Mouse (Mus musculus): ENCODE results near the gene Plin4. TPM values are rescaled to one million over a fixed set of nuclear protein-coding genes. Genes with fewer than 3 reads are reported as not detected.

Gene Plin4
- polyA plus RNA-seq, 1 experiment, result 0.30 TPM

DNA sequence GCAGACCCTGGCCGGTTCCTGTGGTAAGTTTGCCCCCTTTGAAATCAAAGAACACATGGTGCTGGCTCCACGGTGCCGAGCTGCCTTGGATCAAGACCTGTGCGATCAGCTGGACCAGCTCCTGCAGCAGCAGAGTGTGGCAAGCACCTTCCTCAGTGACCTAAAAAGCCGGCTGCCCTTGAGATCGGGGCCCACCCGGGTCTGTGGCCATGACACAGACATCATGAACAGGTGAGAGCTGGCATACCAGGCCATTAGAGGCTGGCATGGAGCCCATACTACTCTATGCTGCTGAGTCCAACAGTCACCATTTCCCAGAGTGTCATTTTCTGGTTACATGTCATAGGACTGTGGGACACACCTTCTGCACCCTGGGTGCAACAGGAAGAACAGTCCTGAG, 47.5 kb downstream of the Plin4 start:
- TF ChIP-seq CEBPB (IDR thresholded peaks at IDR 0.05; ENCODE audit: insufficient read depth, poor library complexity, severe bottlenecking) (no peak), POLR2AphosphoS2 (IDR thresholded peaks at IDR 0.05; ENCODE audit: insufficient read length, low read depth) (no peak)
- no peak overlapping the region for H3K4me3 ChIP-seq
- H3K4me2 ChIP-seq (ENCODE audit: low read depth), result no peak overlapping the region
- peaks cover 21% of the 10 kb centered on the region for H3K36me3 ChIP-seq (ENCODE audit: control insufficient read depth, insufficient read depth)
- H3K79me2 ChIP-seq (ENCODE audit: control insufficient read depth, insufficient read depth), result no peaks in the 10 kb centered on the region
- no peaks in the 10 kb centered on the region for H3K27me3 ChIP-seq (ENCODE audit: control insufficient read depth, insufficient read depth, insufficient read length)
- no peak overlapping the region for H3ac ChIP-seq (ENCODE audit: control insufficient read depth, insufficient read length)

DNA sequence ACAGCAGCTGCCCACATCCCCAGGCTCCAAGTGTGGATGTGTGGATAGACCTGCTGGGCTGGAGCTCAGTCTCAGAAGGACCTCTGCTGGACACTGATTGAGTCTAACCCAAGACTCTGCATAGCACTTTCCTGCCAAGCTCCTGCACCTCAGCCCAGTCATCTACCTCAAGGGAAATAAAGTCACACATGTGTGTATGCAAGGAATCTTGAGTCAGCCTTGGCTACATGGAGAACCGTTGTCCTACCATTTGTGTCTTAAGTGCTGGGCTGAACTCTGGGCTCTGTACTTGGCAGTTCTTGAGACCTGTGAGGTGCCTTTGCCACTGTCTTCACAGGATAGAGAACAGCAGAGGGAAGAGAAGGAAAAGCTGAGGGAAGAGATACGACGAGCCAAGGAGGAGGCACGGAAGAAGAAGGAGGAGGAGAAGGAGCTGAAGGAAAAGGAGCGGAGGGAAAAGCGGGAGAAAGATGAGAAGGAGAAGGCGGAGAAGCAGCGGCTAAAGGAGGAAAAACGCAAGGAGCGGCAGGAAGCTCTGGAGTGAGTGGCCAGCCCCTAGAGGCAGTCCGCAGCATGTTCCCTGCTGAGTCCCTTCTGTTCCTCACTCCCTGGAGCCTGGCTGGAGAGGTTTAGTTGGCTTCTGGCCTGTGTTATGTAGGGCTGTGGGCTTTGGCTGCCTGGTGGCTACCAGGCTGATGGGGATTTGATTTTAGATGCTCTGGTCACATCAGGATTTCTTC, 52.1 kb downstream of the Plin4 start:
- Histone ChIP-seq H3K79me2 (ENCODE audit: control insufficient read depth, insufficient read depth) (peaks cover 8% of the 10 kb centered on the region), H3K36me3 (ENCODE audit: control insufficient read depth, insufficient read depth) (peaks cover 8% of the 10 kb centered on the region), H3K4me3 (no peak overlapping the region)

DNA sequence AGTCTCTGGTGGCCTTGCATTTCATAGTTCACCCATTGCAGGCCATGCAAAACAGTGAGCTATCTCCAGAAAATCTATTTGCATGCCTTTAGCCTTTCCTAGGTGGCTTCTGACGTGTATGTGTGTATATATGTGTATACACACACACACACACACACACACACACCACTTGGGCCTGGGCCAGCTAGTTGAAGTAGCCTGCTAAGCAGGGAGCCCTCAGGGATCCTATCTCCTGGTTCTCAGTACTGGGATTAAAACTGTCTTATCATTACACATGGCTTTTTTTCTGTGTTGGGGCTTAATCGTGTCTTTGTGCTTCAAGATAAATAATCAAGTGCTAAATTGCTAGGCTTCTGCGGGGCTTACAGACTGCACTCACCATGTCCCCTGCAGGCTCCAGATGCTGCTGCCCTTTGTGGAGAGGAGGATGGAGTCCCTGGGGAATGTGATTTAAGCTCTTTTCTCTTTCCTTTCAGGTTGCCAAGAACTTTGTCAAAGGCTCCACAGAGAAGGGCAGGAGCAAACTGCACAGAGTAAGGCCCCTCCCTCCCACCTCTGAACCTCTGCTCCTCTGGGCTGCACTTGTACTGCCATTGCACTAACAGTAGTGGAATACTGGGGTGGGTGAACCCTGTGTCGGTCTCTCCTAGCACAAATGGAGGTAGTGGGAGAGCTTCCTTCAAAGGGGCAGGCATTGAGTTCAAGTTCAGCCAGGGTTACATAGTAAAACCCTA, 53.5 kb downstream of the Plin4 start:
- Histone ChIP-seq H3ac (ENCODE audit: control insufficient read depth, insufficient read length) (no peak overlapping the region), H3K4me3 (no peak overlapping the region), H3K36me3 (ENCODE audit: control insufficient read depth, insufficient read depth) (peaks cover 5% of the 10 kb centered on the region), H3K79me2 (ENCODE audit: control insufficient read depth, insufficient read depth) (peaks cover 21% of the 10 kb centered on the region), H3K4me2 (ENCODE audit: low read depth) (no peak overlapping the region), H3K27me3 (ENCODE audit: control insufficient read depth, insufficient read depth, insufficient read length) (no peaks in the 10 kb centered on the region)
- TF ChIP-seq TCF3 (IDR thresholded peaks at IDR 0.05; ENCODE audit: insufficient read length, low read depth) (no peak), POLR2AphosphoS2 (IDR thresholded peaks at IDR 0.05; ENCODE audit: insufficient read length, low read depth) (no peak), REST (IDR thresholded peaks at IDR 0.05; ENCODE audit: insufficient read depth, insufficient read length) (no peak), USF1 (IDR thresholded peaks at IDR 0.05; ENCODE audit: low read depth) (no peak), MAX (IDR thresholded peaks at IDR 0.05; ENCODE audit: low read depth) (no peak)

More for the DNA sequence above, 52.1 kb downstream of the Plin4 start:
- TF ChIP-seq TCF12 (IDR thresholded peaks at IDR 0.05; ENCODE audit: insufficient read depth, poor library complexity, severe bottlenecking), result no peak
- no peak for TF ChIP-seq POLR2AphosphoS2 (IDR thresholded peaks at IDR 0.05; ENCODE audit: insufficient read length, low read depth)
- no peak for TF ChIP-seq CEBPB (IDR thresholded peaks at IDR 0.05; ENCODE audit: insufficient read depth, poor library complexity, severe bottlenecking)
- TF ChIP-seq USF1 (IDR thresholded peaks at IDR 0.05; ENCODE audit: low read depth), result no peak
- TF ChIP-seq MYOG (IDR thresholded peaks at IDR 0.05; ENCODE audit: control insufficient read depth in 1 of 3, insufficient read depth in 1 of 3, insufficient read length in 2 of 3, low read depth in 2 of 3), result no peak
- TF ChIP-seq REST (IDR thresholded peaks at IDR 0.05; ENCODE audit: insufficient read depth, insufficient read length), result no peak
- no peak for TF ChIP-seq E2F4 (IDR thresholded peaks at IDR 0.05; ENCODE audit: insufficient read depth)
- TF ChIP-seq TCF3 (IDR thresholded peaks at IDR 0.05; ENCODE audit: insufficient read length, low read depth), result no peak
- TF ChIP-seq MYOD1 (IDR thresholded peaks at IDR 0.05; ENCODE audit: control insufficient read depth in 1 of 3, insufficient read length in 2 of 3, low read depth in 2 of 3), result no peak
- no peak for TF ChIP-seq SRF (IDR thresholded peaks at IDR 0.05; ENCODE audit: control insufficient read depth, insufficient read length, low read depth)
- no peak for TF ChIP-seq POLR2A (IDR thresholded peaks at IDR 0.05; ENCODE audit: insufficient read length, low read depth)
- TF ChIP-seq MAX (IDR thresholded peaks at IDR 0.05; ENCODE audit: low read depth), result no peak
- H3K27me3 ChIP-seq (ENCODE audit: control insufficient read depth, insufficient read depth, insufficient read length), result no peaks in the 10 kb centered on the region
- no peak overlapping the region for H3K4me2 ChIP-seq (ENCODE audit: low read depth)
- H3ac ChIP-seq (ENCODE audit: control insufficient read depth, insufficient read length), result no peak overlapping the region

DNA sequence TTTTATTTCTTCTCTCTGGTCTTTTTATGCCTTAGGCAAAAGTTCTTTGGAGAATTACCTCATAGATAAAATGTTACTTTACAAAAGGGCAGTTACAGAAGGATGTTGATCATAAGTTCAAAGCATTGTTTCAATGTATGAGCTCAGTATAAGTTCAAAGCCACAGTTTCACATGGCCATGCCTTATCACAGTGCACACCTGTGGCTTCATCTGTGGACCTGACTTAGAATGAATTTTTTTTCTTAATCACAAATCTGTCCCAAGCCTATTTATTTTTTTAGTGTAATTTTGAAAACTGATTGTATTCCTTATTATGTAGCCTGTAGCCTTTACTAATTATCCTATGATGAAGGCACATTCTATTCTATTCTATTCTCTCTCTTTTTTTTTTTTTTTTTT, 54.7 kb downstream of the Plin4 start:
- TF ChIP-seq CEBPB (IDR thresholded peaks at IDR 0.05; ENCODE audit: insufficient read depth, poor library complexity, severe bottlenecking) (no peak), POLR2A (IDR thresholded peaks at IDR 0.05; ENCODE audit: insufficient read length, low read depth) (no peak), TCF3 (IDR thresholded peaks at IDR 0.05; ENCODE audit: insufficient read length, low read depth) (no peak), MYOG (IDR thresholded peaks at IDR 0.05; ENCODE audit: control insufficient read depth in 1 of 3, insufficient read depth in 1 of 3, insufficient read length in 2 of 3, low read depth in 2 of 3) (no peak), POLR2AphosphoS2 (IDR thresholded peaks at IDR 0.05; ENCODE audit: insufficient read length, low read depth) (no peak), TCF12 (IDR thresholded peaks at IDR 0.05; ENCODE audit: insufficient read depth, poor library complexity, severe bottlenecking) (no peak), REST (IDR thresholded peaks at IDR 0.05; ENCODE audit: insufficient read depth, insufficient read length) (no peak), USF1 (IDR thresholded peaks at IDR 0.05; ENCODE audit: low read depth) (no peak), E2F4 (IDR thresholded peaks at IDR 0.05; ENCODE audit: insufficient read depth) (no peak), SRF (IDR thresholded peaks at IDR 0.05; ENCODE audit: control insufficient read depth, insufficient read length, low read depth) (no peak)
- no peaks in the 10 kb centered on the region for H3K36me3 ChIP-seq (ENCODE audit: control insufficient read depth, insufficient read depth)
- H3K27me3 ChIP-seq (ENCODE audit: control insufficient read depth, insufficient read depth, insufficient read length), result no peaks in the 10 kb centered on the region
- H3K4me3 ChIP-seq, result no peak overlapping the region
- H3K4me2 ChIP-seq (ENCODE audit: low read depth), result no peak overlapping the region
- H3K79me2 ChIP-seq (ENCODE audit: control insufficient read depth, insufficient read depth), result peaks cover 22% of the 10 kb centered on the region
- H3ac ChIP-seq (ENCODE audit: control insufficient read depth, insufficient read length), result no peak overlapping the region

DNA sequence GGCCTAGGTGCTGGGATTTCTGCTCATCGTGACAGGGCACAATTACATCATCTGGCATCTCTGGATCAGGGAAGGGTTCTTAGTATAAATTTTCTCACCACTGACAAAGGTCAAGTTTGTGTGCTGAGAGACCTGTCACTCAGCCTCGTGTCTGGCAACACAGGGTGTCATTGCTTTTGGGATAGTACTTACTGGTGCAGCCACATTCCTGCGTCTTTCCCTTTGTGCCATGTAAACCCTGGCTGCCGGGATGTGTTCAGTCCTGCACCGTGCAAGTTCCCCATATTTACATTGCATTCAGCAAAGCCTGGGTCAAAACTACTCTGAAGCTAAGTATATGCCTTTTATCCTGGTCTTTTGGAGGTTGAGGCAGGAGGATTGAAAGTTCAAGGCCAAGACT, 58.2 kb downstream of the Plin4 start:
- no peak overlapping the region for H3K4me3 ChIP-seq
- no peak overlapping the region for H3ac ChIP-seq (ENCODE audit: control insufficient read depth, insufficient read length)
- no peak overlapping the region for H3K4me2 ChIP-seq (ENCODE audit: low read depth)
- no peaks in the 10 kb centered on the region for H3K27me3 ChIP-seq (ENCODE audit: control insufficient read depth, insufficient read depth, insufficient read length)
- no peaks in the 10 kb centered on the region for H3K36me3 ChIP-seq (ENCODE audit: control insufficient read depth, insufficient read depth)
- H3K79me2 ChIP-seq (ENCODE audit: control insufficient read depth, insufficient read depth), result peaks cover 22% of the 10 kb centered on the region
- TF ChIP-seq USF1 (IDR thresholded peaks at IDR 0.05; ENCODE audit: low read depth) (no peak), TCF12 (IDR thresholded peaks at IDR 0.05; ENCODE audit: insufficient read depth, poor library complexity, severe bottlenecking) (no peak), MYOD1 (IDR thresholded peaks at IDR 0.05; ENCODE audit: control insufficient read depth in 1 of 3, insufficient read length in 2 of 3, low read depth in 2 of 3) (no peak), SRF (IDR thresholded peaks at IDR 0.05; ENCODE audit: control insufficient read depth, insufficient read length, low read depth) (no peak)

Other genes starting within 250 kb of the Plin4 start
- 0.98 TPM for gene Zfp119a, start 230.9 kb downstream of the Plin4 start, polyA plus RNA-seq (2012; fragmentation: generic; extraction: Trizol)
- gene Zfp959, start 217.7 kb downstream of the Plin4 start, polyA plus RNA-seq (2012; fragmentation: generic; extraction: Trizol), result 1.1 TPM
- 0.82 TPM for gene Zfp119b, start 160.3 kb downstream of the Plin4 start, polyA plus RNA-seq (2012; fragmentation: generic; extraction: Trizol)
- gene Ebi3, start 157.2 kb downstream of the Plin4 start, polyA plus RNA-seq (2012; fragmentation: generic; extraction: Trizol), result not detected
- gene Yju2, start 150.7 kb downstream of the Plin4 start, polyA plus RNA-seq (2012; fragmentation: generic; extraction: Trizol), result 9.3 TPM
- 0.13 TPM for gene Shd, start 139.3 kb downstream of the Plin4 start, polyA plus RNA-seq (2012; fragmentation: generic; extraction: Trizol)
- 0.36 TPM for gene Fsd1, start 123.3 kb downstream of the Plin4 start, polyA plus RNA-seq (2012; fragmentation: generic; extraction: Trizol)
- 0.46 TPM for gene Stap2, start 104.2 kb downstream of the Plin4 start, polyA plus RNA-seq (2012; fragmentation: generic; extraction: Trizol)
- gene Mpnd, start 104.1 kb downstream of the Plin4 start, polyA plus RNA-seq (2012; fragmentation: generic; extraction: Trizol), result 92.1 TPM
- gene Sh3gl1, start 73.2 kb downstream of the Plin4 start, polyA plus RNA-seq (2012; fragmentation: generic; extraction: Trizol), result 66.9 TPM
- 8.0 TPM for gene Chaf1a, start 69.4 kb downstream of the Plin4 start, polyA plus RNA-seq (2012; fragmentation: generic; extraction: Trizol)
- 54.3 TPM for gene Ubxn6, start 34.8 kb downstream of the Plin4 start, polyA plus RNA-seq (2012; fragmentation: generic; extraction: Trizol)
- gene Hdgfl2, start 30.2 kb downstream of the Plin4 start, polyA plus RNA-seq (2012; fragmentation: generic; extraction: Trizol), result 56.4 TPM
- gene Plin5, start 7.8 kb upstream of the Plin4 start, polyA plus RNA-seq (2012; fragmentation: generic; extraction: Trizol), result 0.06 TPM
- gene Lrg1, start 12.2 kb upstream of the Plin4 start, polyA plus RNA-seq (2012; fragmentation: generic; extraction: Trizol), result 0.04 TPM
- 1.4 TPM for gene Sema6b, start 30.5 kb upstream of the Plin4 start, polyA plus RNA-seq (2012; fragmentation: generic; extraction: Trizol)
- 2.3 TPM for gene Tnfaip8l1, start 52.7 kb upstream of the Plin4 start, polyA plus RNA-seq (2012; fragmentation: generic; extraction: Trizol)
- 73.9 TPM for gene Mydgf, start 74.1 kb upstream of the Plin4 start, polyA plus RNA-seq (2012; fragmentation: generic; extraction: Trizol)
- gene Dpp9, start 109.1 kb upstream of the Plin4 start, polyA plus RNA-seq (2012; fragmentation: generic; extraction: Trizol), result 37.1 TPM
- gene Fem1a, start 147.0 kb upstream of the Plin4 start, polyA plus RNA-seq (2012; fragmentation: generic; extraction: Trizol), result 43.6 TPM
- 9.1 TPM for gene Ticam1, start 167.0 kb upstream of the Plin4 start, polyA plus RNA-seq (2012; fragmentation: generic; extraction: Trizol)
- 44.8 TPM for gene Plin3, start 183.1 kb upstream of the Plin4 start, polyA plus RNA-seq (2012; fragmentation: generic; extraction: Trizol)
- gene Arrdc5, start 190.5 kb upstream of the Plin4 start, polyA plus RNA-seq (2012; fragmentation: generic; extraction: Trizol), result not detected
- 18.4 TPM for gene Uhrf1, start 193.5 kb upstream of the Plin4 start, polyA plus RNA-seq (2012; fragmentation: generic; extraction: Trizol)
- gene Kdm4b, start 216.3 kb upstream of the Plin4 start, polyA plus RNA-seq (2012; fragmentation: generic; extraction: Trizol), result 31.3 TPM

Data from myocyte (in vitro differentiated cells).